Mouse (Mus musculus) heart, adult 2 months (tissue): Measurements from ENCODE around the gene Cbx2. TPM values are rescaled to one million over a fixed set of nuclear protein-coding genes. Genes with fewer than 3 reads are reported as not detected.

Source experiments
- DNase-seq, 2 experiments: peaks; one replicate each; pipeline ENCODE4 v3.0.0; 2021
- H3K27ac ChIP-seq: fragments of 200-600 bp; 2 replicates; pipeline ENCODE4 v1.8.1; 2022
- H3K27me3 ChIP-seq: fragments of 200-500 bp; 2 replicates; pipeline ENCODE4 v1.6.1; 2012; ENCODE audit warnings: mild to moderate bottlenecking, low read length, inconsistent platforms, mixed read lengths; ENCODE audit not compliant: control insufficient read depth, insufficient read depth
- H3K36me3 ChIP-seq: fragments of 200-500 bp; 2 replicates; pipeline ENCODE4 v1.6.1; 2012; ENCODE audit warnings: low read length, inconsistent platforms; ENCODE audit not compliant: control insufficient read depth, insufficient read depth
- H3K4me1 ChIP-seq: fragments of 200-500 bp; 2 replicates; pipeline ENCODE4 v1.6.1; 2011; ENCODE audit warnings: low read length; ENCODE audit not compliant: control insufficient read depth, insufficient read depth
- H3K4me3 ChIP-seq: fragments of 200-600 bp; 2 replicates; pipeline ENCODE4 v1.8.1; 2022
- H3K79me2 ChIP-seq: fragments of 200-500 bp; replicated peaks from 2 replicates; pipeline ENCODE4 v1.6.1; 2012; ENCODE audit warnings: mild to moderate bottlenecking, inconsistent platforms, low read length, moderate library complexity, mixed read lengths; ENCODE audit not compliant: control insufficient read depth, insufficient read depth
- H3K9ac ChIP-seq: fragments of 200-500 bp; 2 replicates; pipeline ENCODE4 v1.6.1; 2012; ENCODE audit warnings: low read depth, mild to moderate bottlenecking, control low read depth, inconsistent platforms, low read length, mixed read lengths
- CTCF ChIP-seq: fragments of 200-600 bp; IDR thresholded peaks from 2 replicates; pipeline ENCODE4 v1.8.1; 2022; ENCODE audit warnings: antibody characterized with exemption, mild to moderate bottlenecking, moderate library complexity
- EP300 ChIP-seq: fragments of 200-500 bp; IDR thresholded peaks from 2 replicates; pipeline ENCODE4 v1.6.1; 2011; ENCODE audit warnings: low read depth, low read length, control low read depth; ENCODE audit not compliant: insufficient read depth
- POLR2A ChIP-seq: fragments of 200-500 bp; IDR thresholded peaks from 2 replicates; pipeline ENCODE4 v1.6.1; 2011; ENCODE audit warnings: mild to moderate bottlenecking, low read depth, low read length, control low read depth; ENCODE audit not compliant: insufficient read depth
- WGBS: fragments of 180-500 bp; shearing (Covaris S2); methylation state at CpG from one replicate; pipeline ENCODE4 v1.1.7; 2018; 5-methylcytosine and 5-hydroxymethylcytosine counted together
- intact Hi-C: fragments of 180-260 bp; cut with DNase I; formaldehyde crosslinking; loops from one replicate; pipeline ENCODE4 v1.15.1; 2025
- polyA plus RNA-seq: library from polyadenylated mRNA; depleted of rRNA; stranded (reverse); fragments of >200 nt; gene quantifications from 2 replicates; pipeline ENCODE4 v1.2.3, GENCODE M21; 2012
- total RNA-seq, 2 experiments: library from RNA; stranded (reverse); gene quantifications; 2 replicates each; pipeline ENCODE4 v1.2.3; 2021

Gene Cbx2
- total and polyA plus RNA-seq, 3 experiments: 1.7 to 2.3 (median 2.3) TPM

DNA sequence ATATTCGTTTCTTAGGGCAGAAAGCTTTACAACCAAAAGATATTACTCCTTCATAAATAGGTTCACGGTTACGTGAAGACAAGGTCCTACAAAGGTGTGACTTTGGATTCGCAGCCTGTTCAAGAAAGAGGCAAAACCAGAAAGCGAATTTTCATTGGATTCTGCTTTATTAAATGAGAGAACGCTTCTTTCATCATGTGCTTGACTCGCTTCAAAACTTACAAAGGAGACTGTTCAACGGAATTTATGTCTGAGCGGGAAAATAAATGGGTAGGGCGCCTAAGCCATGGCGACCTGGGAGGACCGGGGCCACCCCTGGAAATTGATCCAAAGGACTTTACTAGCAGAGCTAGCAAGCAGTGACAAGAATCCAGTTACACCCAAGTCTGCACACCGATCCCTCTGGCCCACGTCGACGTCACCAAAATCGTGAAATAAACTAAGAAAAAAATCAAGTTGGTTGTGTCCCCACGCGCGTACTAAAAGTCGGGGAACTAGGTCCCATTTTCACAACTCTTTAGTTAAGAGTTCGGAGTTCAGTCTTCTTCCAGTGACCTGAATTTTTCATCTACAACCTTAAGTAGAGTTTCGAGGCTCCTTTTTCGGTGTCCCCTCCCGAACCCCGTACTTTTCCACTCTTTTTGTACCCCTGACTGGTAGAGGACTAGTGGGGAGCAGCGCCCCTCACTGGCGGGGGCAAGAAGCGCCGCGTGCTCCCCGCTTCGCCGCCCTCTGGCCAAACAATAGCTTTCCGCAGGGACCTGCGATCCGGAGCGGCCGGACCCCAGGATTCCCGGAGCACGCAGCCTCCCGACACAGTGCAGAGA, 481 bp upstream of the Cbx2 start:
- H3K79me2 ChIP-seq: no peaks in the 10 kb centered on the region
- no peaks in the 10 kb centered on the region for H3K27me3 ChIP-seq
- no peak for TF ChIP-seq POLR2A
- TF ChIP-seq CTCF: peak; percentile 77
- TF ChIP-seq EP300: no peak
- peaks cover 5% of the 10 kb centered on the region for H3K4me1 ChIP-seq
- DNase-seq: no peak
- intact Hi-C loops: no loop called here
- no peaks in the 10 kb centered on the region for H3K36me3 ChIP-seq
- WGBS: 8% methylated on average over 42 of the region's 42 CpGs
- H3K4me3 ChIP-seq: peak overlapping the region; percentile 97
- peak overlapping the region; percentile 9 for H3K9ac ChIP-seq
- peak overlapping the region; percentile 62; the same call in 1 of the 2 replicates for H3K27ac ChIP-seq

- no peak for TF ChIP-seq CTCF
- no peaks in the 10 kb centered on the region for H3K27me3 ChIP-seq
- DNase-seq: no peak
- H3K9ac ChIP-seq: peak overlapping the region; percentile 79
- no peaks in the 10 kb centered on the region for H3K79me2 ChIP-seq
- peak overlapping the region; percentile 97 for H3K4me3 ChIP-seq
- H3K27ac ChIP-seq: peak overlapping the region; percentile 76; the same call in 1 of the 2 replicates
- H3K36me3 ChIP-seq: no peaks in the 10 kb centered on the region
- H3K4me1 ChIP-seq: peaks cover 5% of the 10 kb centered on the region
- intact Hi-C loops: no loop called here
- WGBS: 5% methylated on average over 15 of the region's 15 CpGs
Measured at GRCm38 (mm10) chr11:119023616-119023980, 836 bp downstream of the Cbx2 start.

DNA sequence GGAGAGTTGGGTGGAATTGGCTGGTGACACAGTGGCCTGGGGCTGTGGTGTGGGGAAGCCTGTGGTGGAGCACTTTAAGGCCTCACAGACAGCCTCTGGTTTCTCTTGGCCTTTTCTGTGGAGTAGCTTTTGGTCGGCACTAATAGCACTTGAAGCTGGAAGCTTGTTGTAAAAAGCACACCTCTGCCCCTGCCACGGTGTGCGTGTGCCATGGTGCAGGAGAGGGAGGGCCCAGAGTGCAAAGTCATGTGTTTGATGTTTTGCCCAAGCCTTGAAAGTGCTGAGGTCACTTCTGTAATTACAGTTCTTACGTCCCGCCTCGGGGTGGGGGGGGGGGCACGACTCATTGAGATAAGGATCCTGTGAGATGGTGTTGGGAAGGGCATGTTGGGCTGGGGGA, 1.5 kb downstream of the Cbx2 start:
- no peak for DNase-seq
- Histone ChIP-seq H3K27me3 (no peaks in the 10 kb centered on the region), H3K4me3 (no peak overlapping the region), H3K27ac (no peak overlapping the region), H3K9ac (no peak overlapping the region), H3K4me1 (peaks cover 5% of the 10 kb centered on the region), H3K79me2 (no peaks in the 10 kb centered on the region), H3K36me3 (no peaks in the 10 kb centered on the region)
- intact Hi-C loops: no loop called here
- no peak for TF ChIP-seq CTCF
- no peak for TF ChIP-seq EP300
- no peak for TF ChIP-seq POLR2A
- 32% methylated on average over 7 of the region's 7 CpGs for WGBS

DNA sequence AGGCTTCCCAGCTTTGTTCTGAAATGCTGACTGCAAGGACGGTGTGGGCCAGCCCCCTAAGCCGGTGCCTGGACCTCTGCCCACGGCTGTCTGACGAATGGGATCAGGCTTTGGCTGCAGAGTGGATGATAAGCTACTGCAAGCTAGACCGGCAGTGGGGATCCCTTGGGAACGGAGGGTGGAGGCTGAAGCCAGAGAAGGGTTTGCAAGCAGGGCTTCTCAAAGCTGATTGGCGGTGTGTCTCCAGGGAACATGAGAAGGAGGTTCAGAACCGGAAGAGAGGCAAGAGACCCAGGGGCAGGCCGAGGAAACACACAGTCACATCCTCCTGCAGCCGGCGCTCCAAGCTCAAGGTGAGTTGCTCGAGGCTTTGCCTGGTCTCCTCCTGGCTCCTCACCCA, 3.4 kb downstream of the Cbx2 start:
- no peaks in the 10 kb centered on the region for H3K36me3 ChIP-seq

DNA sequence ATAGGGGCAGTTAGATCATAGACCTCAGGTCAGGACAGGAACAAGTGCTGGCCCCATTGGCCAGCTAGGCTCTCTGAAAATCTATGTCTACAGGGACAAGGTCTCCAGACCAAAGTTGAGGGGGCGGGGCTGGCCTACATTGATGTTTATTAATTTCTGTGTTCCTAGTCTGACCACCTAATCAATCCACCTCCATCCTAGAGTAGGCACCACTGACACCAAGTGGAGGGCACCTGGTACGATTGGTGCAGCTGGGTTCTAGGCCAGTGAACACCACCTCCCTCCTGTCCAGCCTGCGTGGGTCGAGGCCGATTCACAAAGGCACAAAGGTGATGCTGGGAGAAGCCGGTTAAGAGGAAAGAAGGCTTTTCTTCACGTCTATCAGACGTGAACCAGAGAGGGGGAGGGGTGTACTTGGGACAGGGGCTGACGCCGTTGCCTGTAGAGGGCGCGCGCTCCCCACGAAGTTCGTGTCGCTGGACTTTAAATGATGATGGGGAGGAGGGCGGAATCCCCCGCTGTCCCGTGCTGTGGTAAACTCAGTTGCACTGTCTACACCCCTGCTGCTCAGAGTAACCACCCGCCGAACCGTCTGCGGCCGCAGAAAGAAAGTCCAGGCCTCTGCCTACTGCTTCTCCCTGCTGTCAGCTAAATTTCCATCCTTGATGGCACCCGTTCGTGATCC, 11.3 kb downstream of the Cbx2 start:
- Histone ChIP-seq H3K36me3 (no peaks in the 10 kb centered on the region), H3K27ac (no peak overlapping the region), H3K27me3 (peaks cover 3% of the 10 kb centered on the region), H3K9ac (no peak overlapping the region), H3K4me1 (no peaks in the 10 kb centered on the region; the same call in 1 of the 2 replicates), H3K79me2 (no peaks in the 10 kb centered on the region), H3K4me3 (peak overlapping the region; percentile 40)
- peak; percentile 84 to 92 for DNase-seq
- 3% methylated on average over 26 of the region's 26 CpGs for WGBS
- intact Hi-C loops: loop anchor here (1.0 kb wide), 1 partner anchor 156 kb away; no protein-coding TSS in a partner anchor
- TF ChIP-seq EP300 (peak; percentile 80; the same call in 1 of the 2 replicates), CTCF (no peak; the same call in 1 of the 2 replicates)

More for the DNA sequence above, 3.4 kb downstream of the Cbx2 start:
- no peak overlapping the region for H3K27ac ChIP-seq
- intact Hi-C loops: no loop called here
- H3K4me1 ChIP-seq: peaks cover 5% of the 10 kb centered on the region
- WGBS: 35% methylated on average over 12 of the region's 12 CpGs
- H3K27me3 ChIP-seq: no peaks in the 10 kb centered on the region
- peak; percentile 64 to 75 for DNase-seq
- no peaks in the 10 kb centered on the region for H3K79me2 ChIP-seq
- H3K4me3 ChIP-seq: no peak overlapping the region
- H3K9ac ChIP-seq: no peak overlapping the region
- TF ChIP-seq EP300 (no peak), POLR2A (no peak), CTCF (no peak)

DNA sequence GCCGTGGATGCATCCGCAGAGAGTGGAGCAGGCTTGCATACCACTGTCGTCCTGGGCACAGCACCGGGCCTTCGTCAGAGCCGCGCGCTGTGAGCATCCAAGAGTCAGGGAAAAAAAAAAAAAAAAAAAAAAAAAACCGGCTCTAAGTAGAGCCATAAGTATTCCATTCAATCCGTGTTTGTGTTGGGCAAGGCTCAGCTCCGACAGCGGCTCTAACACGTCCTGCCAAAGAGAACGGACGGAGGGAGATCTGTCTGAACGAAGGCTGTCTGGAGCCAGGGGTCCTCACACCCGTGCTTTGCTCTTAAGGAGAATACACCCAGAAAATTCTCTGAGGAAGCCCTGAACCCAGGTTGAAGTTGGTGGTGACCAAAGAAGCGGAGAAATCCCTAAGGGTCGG, 11.9 kb downstream of the Cbx2 start:
- no peak for TF ChIP-seq POLR2A
- TF ChIP-seq CTCF: no peak
- no peak for TF ChIP-seq EP300
- H3K27ac ChIP-seq: no peak overlapping the region

More for the DNA sequence above, 11.9 kb downstream of the Cbx2 start:
- DNase-seq: no peak
- no peaks in the 10 kb centered on the region for H3K36me3 ChIP-seq
- H3K9ac ChIP-seq: no peak overlapping the region
- WGBS: 9% methylated on average over 19 of the region's 19 CpGs
- peak overlapping the region; percentile 40 for H3K4me3 ChIP-seq
- H3K27me3 ChIP-seq: peaks cover 3% of the 10 kb centered on the region
- intact Hi-C loops: loop anchor here (1.0 kb wide), 1 partner anchor 156 kb away; no protein-coding TSS in a partner anchor
- no peaks in the 10 kb centered on the region for H3K79me2 ChIP-seq
- H3K4me1 ChIP-seq: no peaks in the 10 kb centered on the region; the same call in 1 of the 2 replicates
